Mouse (Mus musculus): Measurements from ENCODE around the gene Mpl.

Gene Mpl

DNA sequence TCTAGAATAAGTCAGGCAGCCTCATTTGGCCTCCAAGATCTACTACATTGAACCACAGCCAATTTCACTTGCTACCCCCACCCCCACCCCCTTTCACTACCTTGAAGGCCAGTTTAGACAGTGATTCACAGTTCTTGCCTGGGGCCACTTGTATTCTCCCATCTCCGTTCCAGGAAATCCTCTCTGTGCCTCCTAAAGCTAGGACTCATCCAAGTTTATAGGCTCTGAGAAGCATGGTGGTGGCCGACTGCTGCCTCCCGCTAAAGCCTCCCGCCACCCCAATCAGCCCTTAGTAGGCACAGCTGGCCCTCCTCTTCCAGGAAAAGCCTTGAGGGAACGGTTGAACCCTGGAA, 29.9 kb downstream of the Mpl start:
- DNase-seq = no peak

DNA sequence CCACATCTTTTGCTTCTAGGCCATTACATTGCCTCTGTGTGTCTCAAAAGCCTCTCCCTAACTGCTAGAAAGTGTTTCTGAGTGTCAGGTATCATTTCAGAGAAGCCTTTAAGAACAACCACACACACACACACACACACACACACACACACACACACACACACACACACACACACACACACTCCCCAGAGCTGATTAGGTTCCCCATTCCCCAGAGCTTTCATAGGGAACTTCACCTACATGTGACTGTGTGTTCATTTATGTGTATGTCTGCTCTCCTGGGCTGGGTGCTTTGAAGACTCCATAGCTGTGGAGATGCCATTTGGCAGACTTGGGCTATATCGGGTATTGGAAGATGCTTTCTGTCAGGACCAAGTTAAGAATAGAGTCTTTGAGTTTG, 31.9 kb downstream of the Mpl start:
- DNase-seq = no peak

DNA sequence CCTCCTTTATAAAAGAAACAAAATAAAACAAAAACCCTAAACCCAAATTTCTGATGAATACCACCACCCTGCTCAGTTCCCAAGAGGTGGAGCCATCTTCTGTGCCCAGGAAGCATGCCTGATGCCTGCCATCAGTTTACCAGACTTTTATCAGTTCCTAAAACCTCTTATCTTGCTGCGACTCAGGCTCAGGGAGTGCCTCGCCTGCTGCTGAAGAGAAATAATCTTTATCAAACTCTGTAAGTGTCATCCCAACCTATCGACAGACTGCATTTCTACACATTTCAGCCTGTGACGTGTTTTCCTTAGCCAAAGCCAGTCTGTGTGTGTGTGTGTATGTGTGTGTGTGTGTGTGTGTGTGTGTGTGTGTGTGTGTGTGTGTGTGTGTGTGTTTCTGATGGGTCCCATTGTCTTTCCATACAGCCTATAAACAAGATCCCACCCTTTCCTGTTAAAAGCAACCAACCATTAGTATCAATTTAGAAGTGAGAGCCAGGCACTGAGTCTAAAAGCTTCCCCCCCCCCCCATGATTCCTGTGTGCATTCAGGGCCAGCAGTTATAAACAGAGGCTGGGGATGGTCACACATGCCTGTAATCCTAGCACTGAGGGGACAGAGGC, 32.7 kb downstream of the Mpl start:
- DNase-seq = no peak

DNA sequence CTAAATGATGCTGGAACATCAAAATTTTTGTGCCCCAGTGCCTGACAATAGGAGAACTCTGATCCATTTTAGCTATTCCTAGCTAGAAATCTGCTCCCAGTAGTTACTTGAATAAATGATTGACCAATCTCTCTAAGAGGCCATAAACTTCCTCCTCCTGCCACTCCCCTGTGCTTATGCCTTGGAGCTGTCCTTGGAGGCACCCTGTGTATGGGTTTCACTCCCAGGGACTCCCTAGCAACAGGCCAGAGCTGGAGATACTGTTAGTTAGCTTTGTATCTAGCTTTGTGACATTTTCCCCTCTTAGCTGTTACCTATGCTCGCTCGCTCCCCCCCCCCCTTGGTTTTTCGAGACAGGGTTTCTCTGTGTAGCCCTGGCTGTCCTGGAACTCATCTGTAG, 35.9 kb downstream of the Mpl start:
- no peak for DNase-seq

DNA sequence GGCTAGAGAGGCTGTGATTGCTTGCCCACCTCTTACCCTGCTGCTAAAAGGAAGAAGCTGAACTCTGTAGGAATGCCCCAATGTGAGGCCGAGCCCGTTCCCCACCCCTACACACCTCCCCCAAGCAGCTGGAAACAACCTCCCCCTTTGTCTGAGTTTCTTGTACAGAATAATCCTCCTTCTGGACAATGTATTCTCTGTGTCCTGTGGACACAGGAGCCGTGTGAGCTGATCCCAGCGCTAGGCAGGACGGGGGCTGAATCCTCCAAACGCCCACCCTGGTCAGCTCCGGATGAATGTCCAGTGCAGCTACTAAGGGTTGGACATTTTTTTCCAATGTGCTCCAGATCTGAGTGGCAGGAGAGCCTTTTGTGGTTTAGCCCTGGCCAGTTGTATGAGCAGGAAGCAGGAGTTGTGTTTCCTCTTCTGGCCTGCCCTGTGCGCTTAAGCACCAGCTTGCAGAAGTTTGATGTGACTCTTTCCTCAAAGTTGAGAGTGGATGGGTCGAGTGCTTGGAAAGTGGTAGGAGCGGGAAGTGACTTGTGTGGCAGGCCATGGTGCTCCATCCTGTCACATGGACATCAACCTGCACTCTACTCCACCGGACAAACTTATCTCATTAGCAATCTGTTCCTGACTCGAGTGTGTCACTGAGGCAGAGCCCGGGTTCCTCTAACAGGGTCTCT, 40.1 kb downstream of the Mpl start:
- no peak for DNase-seq

DNA sequence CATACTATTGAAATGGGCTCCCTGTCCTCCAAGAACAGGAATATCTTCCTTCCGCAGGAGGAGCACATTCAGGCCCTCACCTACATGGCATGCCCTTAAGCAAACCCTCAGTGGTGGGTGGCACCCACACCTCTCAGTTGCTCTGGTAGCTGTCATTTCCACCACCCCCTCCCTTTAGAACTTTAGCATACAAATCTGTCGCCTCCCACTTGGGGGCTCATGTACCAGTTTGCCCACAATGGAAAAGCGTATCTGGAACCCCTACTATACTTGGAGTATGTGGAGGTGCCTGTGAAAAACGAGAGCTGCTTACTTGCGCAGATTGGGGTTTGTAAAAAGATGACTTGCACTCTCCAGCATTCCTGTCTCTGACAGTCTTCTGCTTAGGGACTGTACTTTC, 41.0 kb downstream of the Mpl start:
- no peak for DNase-seq

DNA sequence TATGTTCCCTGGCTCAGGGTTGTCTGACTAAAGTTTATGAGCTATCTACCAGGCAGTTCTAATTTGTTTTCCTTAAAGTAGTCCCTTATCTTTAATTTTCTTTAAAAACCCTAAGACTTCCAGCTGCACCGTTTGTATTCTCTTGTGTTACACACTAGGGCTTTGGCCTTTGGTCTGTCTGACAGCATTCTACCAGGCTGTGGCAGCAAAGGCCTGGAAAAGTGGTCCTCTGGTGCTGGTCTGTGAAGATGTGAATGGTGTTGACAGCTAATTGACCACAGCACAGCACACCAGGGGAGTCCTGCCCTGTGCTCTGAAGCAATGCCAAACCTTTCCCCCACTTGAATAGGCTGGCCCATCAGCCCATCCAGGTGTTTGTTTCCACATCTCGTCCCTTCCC, 41.5 kb downstream of the Mpl start:
- no peak for DNase-seq

DNA sequence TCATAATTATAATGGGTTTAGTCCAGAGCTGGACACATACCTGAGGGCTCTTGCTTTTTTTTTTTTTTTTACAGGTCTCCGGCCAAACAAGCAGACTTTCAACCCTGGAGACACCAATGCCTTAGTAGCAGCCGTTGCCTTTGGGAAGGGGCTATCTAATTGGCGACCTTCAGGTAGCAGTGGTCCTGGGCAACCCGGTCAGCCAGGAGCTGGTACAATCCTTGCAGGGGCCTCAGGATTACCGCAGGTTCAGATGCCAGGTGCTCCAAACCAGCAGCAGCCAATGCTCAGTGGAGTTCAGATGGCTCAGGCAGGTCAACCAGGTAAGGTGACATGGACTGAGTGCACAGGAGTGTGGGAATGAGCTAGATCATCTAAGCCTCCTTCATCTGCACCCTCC, 43.8 kb downstream of the Mpl start:
- DNase-seq = no peak

DNA sequence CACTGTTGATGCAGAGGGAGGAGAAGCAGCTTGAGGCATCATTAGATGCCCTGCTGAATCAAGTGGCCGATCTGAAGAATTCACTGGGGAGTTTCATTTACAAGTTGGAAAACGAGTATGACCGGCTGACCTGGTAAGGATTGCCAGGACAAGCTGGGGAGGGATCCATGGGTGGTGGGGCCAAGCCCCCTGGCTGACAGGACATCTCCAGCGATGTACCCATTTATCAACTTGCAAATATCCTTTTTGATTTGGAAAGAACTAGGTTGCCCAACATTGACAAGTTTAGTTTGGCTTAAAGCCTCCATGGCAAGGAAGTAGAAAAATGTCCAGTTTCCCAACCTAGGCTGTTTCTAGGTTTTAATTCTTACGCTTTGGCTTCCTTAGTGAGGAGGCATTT, 46.4 kb downstream of the Mpl start:
- DNase-seq = no peak

DNA sequence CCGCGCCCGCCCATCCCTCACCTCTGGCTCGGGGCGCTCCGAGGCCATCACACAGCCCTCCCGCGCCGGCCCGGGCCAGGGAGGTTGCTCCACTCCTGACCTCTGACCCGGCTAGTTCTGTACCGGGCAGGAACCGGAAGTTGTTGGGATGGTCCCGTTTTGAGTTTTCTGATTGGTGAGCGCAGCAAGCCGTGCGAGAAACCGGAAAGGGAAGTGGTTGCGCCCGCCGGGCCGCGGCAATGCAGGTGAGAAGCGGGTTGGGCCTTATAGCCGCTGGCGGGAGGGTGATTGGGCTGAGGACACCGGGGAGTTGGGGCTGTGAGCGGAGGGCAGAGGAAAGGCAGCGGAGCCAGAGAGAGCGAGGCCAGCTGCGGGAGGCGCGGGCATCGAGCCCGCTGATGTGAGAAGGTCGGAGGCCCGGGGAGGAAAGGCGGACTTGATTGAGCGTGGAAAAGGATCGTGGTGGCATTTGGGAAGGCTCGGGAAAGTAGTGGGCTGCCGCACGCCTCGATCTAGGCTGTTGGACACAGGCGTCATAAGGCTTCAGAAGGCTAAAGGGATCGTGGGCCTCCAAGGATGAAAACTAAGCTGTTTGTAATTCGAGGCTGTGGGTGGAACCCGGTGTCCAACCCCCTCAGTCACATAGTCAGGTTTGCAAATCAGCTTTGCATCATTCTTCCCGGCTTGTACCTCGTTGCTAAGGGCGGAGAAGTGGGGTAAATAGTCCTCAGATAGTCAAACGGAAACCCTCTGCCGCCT, 48.0 kb downstream of the Mpl start, which contains the start of the genes Szt2 and Med8:
TSS of gene Szt2 (minus strand) at position 132 of the 759 bp plus-strand sequence.
TSS of gene Med8 (plus strand) at position 196 of the 759 bp plus-strand sequence.
- DNase-seq = peak; percentile 85

DNA sequence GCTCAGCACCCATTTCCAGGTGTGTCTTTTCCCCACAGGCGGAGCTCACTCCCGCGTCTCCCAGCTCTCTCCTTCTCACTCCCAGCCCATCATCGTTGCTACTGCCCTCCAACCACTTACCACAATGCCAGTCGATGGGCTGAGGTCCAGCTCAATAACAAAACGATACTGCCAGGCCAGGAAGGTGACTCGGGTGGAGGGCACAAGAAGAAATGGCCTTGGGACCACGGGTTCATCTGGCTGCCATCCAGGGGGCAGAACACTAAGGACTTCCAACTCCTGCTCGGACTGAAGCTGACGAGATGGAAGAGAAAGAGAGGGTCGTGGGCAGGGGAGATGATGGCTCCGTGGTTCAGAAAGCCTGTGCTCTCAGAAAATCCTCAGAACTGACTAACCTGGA, 54.6 kb downstream of the Mpl start:
- no peak for DNase-seq

DNA sequence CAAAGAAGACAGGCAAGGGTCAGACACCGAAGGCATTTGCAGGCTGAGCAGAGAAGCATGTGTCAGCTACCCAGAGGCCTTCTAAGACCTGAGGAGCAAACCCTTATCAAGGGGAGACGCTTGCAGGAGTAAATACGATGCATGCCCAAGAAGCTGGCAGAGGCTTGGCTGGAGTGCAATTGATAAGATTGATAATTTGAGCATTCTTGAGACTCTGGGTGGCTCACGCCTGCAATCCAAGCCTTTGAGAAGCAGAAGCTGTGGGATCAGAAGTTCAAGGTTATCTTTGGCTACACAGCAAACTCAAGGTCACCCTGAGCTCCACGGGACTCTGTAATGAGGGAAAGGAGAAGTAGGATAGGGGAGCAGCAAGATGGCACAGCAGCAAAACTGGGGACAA, 55.4 kb downstream of the Mpl start:
- no peak for DNase-seq

DNA sequence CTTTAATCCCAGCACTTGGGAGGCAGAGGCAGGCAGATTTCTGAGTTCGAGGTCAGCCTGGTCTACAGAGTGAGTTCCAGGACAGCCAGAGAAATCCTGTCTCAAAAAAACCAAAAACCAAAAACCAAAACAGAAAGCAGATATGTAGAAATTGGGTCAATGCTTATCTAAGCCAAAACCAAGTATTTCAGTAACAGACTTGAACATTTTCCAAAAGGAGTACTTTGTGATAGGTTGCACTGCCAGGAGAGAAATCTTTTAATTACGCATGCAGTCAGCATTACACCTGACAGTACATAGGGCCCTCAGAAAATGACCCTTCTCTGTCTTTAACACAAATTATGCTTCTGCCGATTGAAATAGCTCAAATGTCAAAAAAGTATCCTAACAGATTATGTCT, 55.9 kb downstream of the Mpl start:
- DNase-seq = no peak

DNA sequence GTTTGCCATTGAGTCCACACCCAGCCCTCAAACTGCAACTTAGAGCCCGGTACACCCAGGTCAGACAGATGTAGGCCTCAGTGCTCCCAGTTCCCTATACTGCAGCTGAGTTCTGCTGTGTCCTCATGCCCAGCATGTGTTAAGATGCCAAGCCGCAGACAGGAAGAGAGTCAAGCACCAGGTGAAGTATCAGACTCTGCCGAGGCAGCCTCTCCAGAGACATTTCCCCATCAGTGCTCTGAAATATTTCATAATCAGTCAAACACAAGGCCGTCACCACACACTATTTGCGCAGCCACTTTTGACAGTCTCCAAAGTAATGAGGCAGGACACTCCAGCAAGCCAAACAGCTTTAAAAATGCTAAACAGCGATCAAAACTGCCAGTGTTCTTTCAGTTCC, 58.9 kb downstream of the Mpl start:
- DNase-seq = no peak

DNA sequence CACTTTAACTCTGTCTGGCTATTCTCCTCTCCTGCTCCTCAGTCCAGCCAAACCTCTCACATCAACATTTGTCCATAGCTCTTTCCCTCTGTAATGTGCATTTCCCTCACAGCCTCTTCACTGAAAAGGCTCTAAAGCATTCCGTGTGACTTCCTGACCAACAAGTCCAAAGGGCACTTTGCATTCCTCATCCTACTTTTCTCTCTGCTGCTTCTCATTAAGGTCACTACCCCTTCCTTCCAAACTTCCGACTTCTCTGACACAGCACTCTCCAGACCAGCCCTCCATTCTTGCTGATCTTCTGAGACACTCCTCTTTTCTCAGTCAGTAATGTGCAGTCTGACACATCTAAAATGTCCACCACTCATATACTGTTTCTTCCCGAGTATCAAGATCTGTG, 60.9 kb downstream of the Mpl start:
- DNase-seq = no peak

DNA sequence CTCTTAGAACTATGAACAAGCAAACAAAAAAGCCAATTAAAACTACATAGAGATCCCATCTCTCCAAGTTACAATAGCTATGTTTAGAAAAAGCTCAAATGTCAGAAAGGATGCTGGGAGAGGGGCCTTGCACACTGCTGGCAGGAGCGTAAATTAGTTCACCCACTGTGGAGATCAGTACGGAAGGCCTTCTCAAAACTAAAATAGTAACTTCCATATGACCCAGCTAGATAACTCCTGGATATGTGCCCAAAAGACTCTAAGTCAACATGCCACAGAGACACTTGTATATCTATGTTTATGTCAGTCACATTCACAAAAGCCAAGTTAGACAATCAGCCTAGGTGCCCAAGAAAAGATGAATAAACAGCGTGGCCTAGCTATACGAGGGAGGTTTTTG, 62.0 kb downstream of the Mpl start:
- DNase-seq = no peak

DNA sequence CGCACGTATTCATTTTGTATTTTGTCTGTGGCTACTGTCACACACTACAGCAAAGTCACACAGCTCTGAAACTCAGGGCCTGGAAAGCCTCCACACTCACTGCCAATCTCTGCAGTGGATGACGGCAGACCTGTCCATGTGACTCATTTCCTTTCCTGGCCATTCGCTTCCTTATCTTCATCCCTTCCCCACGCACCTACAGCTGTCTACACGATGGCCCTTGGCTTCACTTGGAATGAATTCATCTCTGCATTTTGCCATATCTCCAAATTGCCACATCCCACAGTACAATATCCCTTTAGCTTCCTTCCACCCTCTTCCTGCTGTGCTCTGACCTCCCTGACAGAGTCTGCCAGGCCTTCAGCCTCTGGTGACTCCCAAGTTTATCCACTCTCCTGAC, 62.8 kb downstream of the Mpl start:
- DNase-seq = no peak
